Mouse (Mus musculus) megakaryocyte progenitor cell, adult 5-6 weeks (primary cell): ENCODE measurements around the gene Aars. TPM values are rescaled to one million over a fixed set of nuclear protein-coding genes. Genes with fewer than 3 reads are reported as not detected.

Experiments used
- ATAC-seq: replicated peaks from 2 replicates; pipeline ENCODE4 v1.8.0; 2016; ENCODE audit warnings: mild to moderate bottlenecking, moderate TSS enrichment, inconsistent platforms; ENCODE audit not compliant: poor library complexity
- total RNA-seq, 2 experiments: library from RNA; stranded (forward) in 1 of 2; stranded (reverse) in 1 of 2; fragments of 157-497, 149-512 nt in 1 of 2; fragments of 200-1000 nt in 1 of 2; gene quantifications; 2 replicates each; pipeline versions ENCODE4 v1.2.3 to v1.2.4; 2015 to 2017

Aars gene
- total RNA-seq, 2 experiments from 2014 or later, result 12.8 to 38.3 TPM

DNA sequence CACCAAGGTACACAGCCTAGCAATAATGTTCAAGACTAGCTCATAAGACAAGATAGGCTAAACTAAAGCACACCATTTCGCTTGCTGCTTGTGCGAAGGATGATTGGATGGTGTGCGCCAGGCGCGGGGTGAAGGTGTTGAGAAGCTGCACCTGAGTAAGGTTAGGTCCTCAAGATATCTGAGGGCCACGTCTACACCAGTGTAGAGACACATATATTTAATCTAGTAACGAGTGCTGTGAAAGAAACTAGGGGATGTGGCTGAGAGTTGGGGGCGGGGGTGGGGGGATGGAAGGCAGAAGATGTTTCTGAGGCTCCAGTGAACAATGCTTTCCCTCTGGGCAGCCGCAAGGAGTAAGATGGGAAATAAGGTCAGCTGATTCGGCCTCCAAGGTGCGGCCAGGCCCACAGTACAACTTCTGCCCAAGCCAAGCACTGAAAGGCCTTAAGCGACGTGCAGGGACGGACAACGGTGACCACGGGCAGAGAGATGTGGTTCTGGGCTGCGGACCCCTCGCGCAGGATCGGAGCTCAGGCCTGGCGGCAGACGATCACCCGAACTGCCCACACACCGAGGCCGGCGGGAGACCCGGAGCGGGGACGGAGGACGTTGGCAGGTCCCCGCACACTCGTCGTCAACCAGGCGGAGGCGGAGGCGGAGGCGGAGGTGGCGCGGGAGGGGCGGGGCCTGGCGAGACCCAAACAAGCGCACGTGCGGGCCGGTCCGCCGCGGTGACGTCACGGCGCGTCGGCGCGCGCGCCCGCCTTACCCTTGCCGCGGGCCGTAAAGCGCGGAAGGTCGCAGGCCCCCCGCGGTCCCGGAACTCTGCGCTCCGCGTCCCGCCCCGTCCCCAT lies 61.1 kb downstream of the Aars start, which contains the start of gene Pdpr:
Gene Pdpr (plus strand): TSS at position 766 of the 854 bp plus-strand sequence.
- ATAC-seq, result peak; percentile 86

DNA sequence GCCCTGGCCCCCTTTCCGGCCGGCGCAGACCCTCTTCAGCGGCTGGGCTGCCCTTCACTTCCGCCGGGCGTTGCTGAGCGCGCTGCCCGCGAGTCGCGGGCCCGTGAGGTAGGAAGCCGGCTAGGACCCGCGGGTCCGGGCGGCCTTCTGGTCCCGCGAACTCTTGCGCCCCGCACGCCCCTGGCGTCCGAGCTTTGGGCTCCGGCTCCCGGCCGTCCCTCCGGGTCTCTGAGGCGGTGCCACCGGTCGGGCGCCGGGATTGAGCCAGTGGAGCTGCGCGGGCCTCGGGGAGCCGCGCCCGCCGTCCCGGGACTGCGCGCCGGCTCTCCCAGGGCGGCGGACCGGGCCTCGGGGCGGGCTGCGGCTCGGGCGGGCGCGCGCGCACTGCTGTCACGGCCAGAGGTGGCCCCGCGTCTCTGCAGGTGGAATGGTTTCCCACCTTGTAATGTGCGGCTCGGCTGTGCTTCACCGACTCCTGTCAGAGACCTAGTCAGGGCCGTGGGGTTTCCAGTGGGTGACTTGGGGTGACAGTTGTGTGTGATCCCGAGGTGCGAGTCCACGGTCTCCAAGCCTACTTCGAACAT lies 61.9 kb downstream of the Aars start:
- peak; percentile 26 for ATAC-seq

Other genes with a start within 250 kb of the Aars start
- gene Il34, start 227.2 kb upstream of the Aars start, total RNA-seq (2015), result not detected in 2 replicates
- not detected in 2 replicates for gene Il34, start 227.2 kb upstream of the Aars start, total RNA-seq (2017)
- gene Cog4, start 186.5 kb upstream of the Aars start, total RNA-seq (2015), result 10.7 and 11.2 TPM in 2 replicates
- gene Cog4, start 186.5 kb upstream of the Aars start, total RNA-seq (2017), result 27.7 and 30.7 TPM in 2 replicates
- 123 and 140 TPM in 2 replicates for gene Sf3b3, start 186.4 kb upstream of the Aars start, total RNA-seq (2015)
- gene Sf3b3, start 186.4 kb upstream of the Aars start, total RNA-seq (2017), result 162 and 197 TPM in 2 replicates
- gene Fuk, start 130.7 kb upstream of the Aars start, total RNA-seq (2015), result 2.6 and 3.0 TPM in 2 replicates
- 3.0 and 6.0 TPM in 2 replicates for gene Fuk, start 130.7 kb upstream of the Aars start, total RNA-seq (2017)
- gene St3gal2, start 113.2 kb upstream of the Aars start, total RNA-seq (2015), result 5.8 and 6.5 TPM in 2 replicates
- 4.3 and 6.9 TPM in 2 replicates for gene St3gal2, start 113.2 kb upstream of the Aars start, total RNA-seq (2017)
- 75.2 and 76.8 TPM in 2 replicates for gene Ddx19a, start 35.3 kb upstream of the Aars start, total RNA-seq (2015)
- gene Ddx19a, start 35.3 kb upstream of the Aars start, total RNA-seq (2017), result 37.4 and 48.8 TPM in 2 replicates
- 5.8 and 7.0 TPM in 2 replicates for gene Ddx19b, start 1.4 kb upstream of the Aars start, total RNA-seq (2015)
- gene Ddx19b, start 1.4 kb upstream of the Aars start, total RNA-seq (2017), result 14.0 and 14.9 TPM in 2 replicates
- gene Exosc6, start 23.2 kb downstream of the Aars start, total RNA-seq (2015), result 21.2 and 23.0 TPM in 2 replicates
- 33.2 and 37.7 TPM in 2 replicates for gene Exosc6, start 23.2 kb downstream of the Aars start, total RNA-seq (2017)
- not detected in 2 replicates for gene Clec18a, start 59.3 kb downstream of the Aars start, total RNA-seq (2015)
- gene Clec18a, start 59.3 kb downstream of the Aars start, total RNA-seq (2017), result not detected in 2 replicates
- gene Pdpr, start 61.5 kb downstream of the Aars start, total RNA-seq (2015), result 9.7 and 10.7 TPM in 2 replicates
- gene Pdpr, start 61.5 kb downstream of the Aars start, total RNA-seq (2017), result 15.0 and 22.2 TPM in 2 replicates
- gene Glg1, start 226.1 kb downstream of the Aars start, total RNA-seq (2015), result 43.0 and 47.1 TPM in 2 replicates
- 41.0 and 46.7 TPM in 2 replicates for gene Glg1, start 226.1 kb downstream of the Aars start, total RNA-seq (2017)